Mouse (Mus musculus) embryonic fibroblast, embryonic 13.5 days (primary cell): ENCODE data around the gene Pgpep1.

ENCODE experiments used
- CTCF ChIP-seq: IDR thresholded peaks from 2 replicates; pipeline ENCODE4 v1.5.1; 2011; ENCODE audit warnings: mild to moderate bottlenecking, control low read depth, low read length, moderate library complexity, borderline replicate concordance; ENCODE audit not compliant: insufficient read depth
- POLR2A ChIP-seq: IDR thresholded peaks from 2 replicates; pipeline ENCODE4 v1.6.1; 2011; ENCODE audit warnings: low read depth, mild to moderate bottlenecking, control low read depth, low read length, moderate library complexity

- no peak for TF ChIP-seq POLR2A
- no peak for TF ChIP-seq CTCF
These were observed 16.1 kb downstream of the Pgpep1 start for GRCm38 (mm10) chr8:70644065-70644464.
